Mouse (Mus musculus) cerebellum, adult 8-10 months (tissue): ENCODE results near the gene Chchd1.

Experiments used
- DNase-seq: peaks from one replicate; pipeline ENCODE4 v3.0.0; 2022

The Chchd1 gene

DNA sequence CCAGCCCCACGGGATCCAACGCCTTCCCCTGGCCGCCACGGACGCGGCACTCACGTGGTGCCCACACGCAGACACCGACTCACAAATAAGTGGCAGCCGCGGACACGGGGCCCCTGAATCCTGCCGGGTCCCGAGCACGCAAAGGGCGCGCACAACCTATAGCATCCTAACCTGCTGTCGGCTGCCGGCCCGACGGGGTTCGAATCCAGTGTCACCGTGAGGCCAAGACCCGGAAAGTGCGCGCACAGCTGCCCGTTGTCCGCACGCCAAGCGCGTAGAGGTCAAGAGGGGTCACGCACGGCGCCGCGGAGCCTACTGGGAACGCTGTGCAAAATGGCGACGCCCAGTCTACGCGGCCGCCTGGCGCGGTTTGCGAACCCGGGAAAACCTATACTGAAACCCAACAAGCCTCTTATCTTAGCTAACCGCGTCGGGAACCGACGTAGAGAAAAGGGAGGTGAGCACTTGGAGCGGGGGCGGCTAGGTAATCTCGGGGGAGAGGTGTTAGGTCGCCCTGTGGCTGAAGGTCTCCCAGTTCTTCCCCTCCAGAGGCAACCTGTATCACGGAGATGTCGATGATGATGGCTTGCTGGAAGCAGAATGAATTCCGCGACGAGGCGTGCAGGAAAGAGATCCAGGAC is at the start of gene Chchd1:
TSS of gene Chchd1 (plus strand) at position 266 of the 641 bp plus-strand sequence.
- peak; percentile 90 for DNase-seq

DNA sequence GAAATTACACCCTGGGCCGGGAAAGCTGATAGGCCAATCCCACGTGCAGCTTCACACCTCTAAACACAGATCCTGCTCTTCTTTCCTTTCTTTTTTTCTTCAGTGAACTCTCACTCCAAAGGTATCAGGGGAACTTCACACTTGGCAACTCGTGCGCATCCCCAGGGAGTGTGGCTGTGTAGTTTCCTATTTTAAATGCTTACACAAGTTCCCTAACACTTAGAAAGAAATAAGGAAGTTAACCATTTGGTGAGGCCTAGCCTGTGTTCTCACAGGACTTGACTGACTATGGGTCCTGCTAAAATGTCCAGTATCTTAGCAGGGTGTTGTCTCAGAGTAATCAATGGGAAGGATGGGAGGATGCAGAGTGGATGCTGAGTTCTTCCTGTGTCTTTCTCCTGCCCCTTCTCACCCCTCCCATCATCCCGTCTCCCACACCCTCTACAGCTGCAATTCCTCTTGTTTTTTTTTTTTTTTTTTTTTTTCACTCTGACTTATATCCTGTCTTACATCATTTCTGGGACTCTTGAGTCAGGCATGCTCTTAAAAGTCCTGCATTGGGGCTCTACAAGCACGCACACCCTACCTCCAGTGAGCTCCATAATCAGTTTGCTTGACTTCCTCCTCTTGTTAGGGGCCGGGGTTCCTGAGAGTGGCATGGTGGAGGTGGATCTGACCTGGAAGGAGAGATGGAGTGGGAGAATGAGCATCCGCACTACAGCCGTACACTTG is 48.0 kb upstream of the Chchd1 start:
- no peak for DNase-seq

DNA sequence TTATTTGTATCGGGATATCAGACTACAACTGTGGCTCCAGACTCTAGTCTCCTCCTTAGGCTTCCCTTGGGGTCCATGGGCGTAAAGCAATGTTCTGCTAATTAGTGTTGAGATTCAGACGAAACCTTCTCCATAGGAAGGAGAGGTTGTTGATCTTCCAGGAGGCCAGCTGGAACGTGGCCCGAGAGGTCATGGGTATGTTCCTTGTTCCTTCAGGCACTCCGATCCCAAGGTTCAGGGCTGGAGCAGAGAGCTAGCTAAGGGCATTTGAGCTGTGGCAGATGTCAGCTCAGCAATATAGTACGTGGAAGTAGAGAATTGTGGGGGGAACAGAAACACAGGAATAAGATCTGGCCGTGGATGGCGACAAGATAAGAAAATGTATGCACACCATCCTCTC is 47.1 kb upstream of the Chchd1 start:
- DNase-seq, result no peak

DNA sequence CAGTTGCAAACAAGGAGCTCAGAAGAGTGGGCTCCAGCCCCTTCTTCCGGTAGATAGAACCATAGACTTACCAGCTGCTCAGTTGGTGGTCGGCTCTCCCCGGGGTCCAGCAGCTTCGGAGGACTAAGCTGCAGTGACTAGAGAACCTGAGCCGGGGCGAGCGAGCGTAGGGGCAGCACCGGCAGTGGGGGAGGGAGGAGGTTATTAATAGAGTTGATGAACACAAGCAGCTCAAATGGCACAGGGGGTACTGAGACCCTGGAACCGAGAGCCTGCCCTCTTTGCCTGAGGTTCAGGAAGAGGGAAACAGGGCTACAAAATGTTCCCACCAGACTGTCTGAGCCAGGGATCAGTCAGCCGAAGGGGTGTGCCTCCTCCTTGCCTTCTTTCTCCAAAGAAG is 46.4 kb upstream of the Chchd1 start, which contains the start of gene Myoz1:
TSS of gene Myoz1 (minus strand) at position 180 of the 400 bp plus-strand sequence.
- DNase-seq, result no peak

DNA sequence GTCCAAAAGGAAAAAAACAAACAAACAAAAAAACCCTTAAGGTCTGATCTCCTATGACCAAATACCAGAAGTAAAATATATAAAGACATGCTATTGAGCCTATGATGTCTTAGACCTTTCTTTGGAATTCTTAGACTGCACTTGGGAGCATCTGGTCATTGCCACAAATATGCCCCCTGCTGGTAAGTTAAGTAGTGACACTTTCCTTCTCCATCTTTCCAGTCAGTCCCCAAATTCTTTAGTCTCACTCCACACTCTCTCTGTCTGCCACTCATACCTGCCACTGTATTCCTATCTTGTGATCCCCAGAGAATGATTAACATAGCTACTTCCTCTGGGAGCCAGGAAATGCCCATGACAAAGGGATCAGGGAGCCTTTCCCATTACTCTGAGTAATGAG is 44.5 kb upstream of the Chchd1 start:
- peak; percentile 33 for DNase-seq

DNA sequence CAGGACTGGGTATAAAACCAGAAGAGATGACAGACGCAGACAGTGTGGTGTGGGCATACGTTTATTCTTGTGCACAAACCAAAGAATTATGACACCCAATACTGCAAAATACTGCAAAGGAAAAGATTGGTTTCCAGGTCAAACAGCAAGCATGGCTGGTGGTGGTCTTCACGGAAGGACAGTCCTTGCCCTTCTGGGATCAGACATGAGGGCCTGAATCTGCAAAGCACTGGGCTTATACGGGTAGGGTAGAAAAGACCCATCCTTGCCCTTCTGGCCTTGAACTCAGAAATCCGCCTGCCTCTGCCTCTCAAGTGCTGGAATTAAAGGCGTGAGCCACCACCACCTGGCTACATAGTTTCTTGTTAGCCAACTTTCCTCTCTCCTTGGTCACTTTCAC is 43.9 kb upstream of the Chchd1 start:
- DNase-seq, result no peak

DNA sequence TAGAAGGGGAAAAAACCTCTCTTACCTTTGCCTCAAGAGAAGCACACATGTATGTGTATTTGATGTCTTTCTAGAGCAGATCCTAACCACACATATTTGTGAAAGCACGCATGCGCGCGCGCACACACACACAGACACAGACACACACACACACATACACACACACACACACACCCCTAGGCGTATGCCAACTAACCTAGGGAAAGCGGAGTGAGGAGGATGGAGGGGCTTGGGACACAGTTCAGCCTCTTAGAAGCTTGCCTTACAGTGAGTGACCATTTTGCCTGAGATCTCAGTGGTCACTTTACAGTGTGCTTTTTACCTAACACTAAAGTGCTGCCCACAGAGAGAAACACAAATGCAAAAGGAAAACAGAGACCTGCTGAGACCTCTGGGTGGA is 43.1 kb upstream of the Chchd1 start:
- DNase-seq, result no peak

DNA sequence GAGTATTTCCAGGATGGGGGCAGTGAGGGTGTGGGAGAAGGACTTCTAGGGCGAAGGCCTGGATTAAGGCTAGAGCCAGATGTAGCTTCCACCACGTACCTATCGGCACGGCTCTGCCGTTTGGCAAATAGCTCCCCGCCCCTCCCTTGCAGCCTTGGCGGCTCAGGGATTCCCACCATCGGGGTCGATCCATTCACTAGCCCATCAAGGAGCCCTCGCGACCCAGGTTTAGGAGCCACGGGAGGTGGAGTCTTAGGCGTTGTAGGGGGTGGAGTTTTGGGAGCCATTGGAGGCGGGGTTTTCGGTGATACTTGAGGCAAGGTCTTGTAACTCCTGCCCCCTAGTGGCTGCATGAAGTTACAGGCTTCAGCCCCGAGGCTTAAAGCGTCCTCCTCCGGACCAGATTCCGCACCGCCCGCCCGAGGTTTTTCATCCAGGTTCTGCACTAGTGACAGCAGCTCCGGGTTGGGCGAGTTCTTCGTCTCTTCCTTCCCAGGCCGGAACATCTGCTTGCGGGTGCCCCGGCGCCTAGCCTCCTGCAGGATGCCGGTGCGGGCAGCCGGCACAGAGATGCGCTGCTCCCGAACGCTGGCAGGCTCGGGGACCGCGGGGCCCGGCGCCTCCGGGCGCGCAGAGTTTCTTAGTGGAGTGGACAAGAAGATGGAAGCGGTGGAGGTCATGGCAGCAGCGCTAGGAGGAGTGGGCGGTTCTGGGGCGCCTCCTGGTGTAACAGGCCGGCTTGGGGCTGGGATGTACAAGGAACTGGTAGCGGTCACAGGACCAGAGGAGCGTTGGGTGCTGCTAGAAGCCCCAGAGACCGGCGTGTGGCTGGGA is 41.8 kb upstream of the Chchd1 start:
- peak; percentile 96 for DNase-seq

DNA sequence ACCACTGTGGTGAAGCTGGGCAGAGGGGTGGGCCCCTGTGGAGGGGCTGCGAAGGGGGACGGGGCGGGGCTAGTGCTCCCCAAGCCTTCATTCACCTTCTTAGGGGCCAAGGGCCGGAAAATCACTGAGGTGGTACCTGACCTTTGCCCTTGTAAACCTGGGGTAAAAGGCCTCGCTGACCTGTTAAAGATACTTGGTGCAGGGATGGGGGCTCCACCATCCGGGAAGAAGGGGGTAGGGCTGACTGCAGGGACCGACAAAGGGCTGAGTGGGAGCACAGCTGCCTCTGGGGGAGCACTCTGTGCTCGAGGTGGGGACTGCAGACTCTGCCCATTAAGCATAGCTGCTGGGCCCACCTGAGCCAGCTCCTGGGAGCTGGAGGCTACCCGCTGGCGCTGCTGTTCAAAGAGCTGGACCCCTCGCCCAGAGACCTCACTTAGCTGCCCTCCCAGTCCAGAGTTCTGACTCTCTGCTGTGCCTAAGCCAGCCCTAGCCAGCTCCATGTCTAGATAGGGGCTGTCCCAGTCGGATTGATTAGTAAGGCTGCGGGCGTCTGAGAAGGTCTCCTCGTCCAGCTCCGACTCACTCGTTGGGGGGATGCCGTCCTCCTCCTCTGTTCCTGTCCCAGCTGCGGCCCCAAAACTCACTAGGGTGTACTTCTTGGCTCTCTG is 41.0 kb upstream of the Chchd1 start:
- DNase-seq, result peak; percentile 34

DNA sequence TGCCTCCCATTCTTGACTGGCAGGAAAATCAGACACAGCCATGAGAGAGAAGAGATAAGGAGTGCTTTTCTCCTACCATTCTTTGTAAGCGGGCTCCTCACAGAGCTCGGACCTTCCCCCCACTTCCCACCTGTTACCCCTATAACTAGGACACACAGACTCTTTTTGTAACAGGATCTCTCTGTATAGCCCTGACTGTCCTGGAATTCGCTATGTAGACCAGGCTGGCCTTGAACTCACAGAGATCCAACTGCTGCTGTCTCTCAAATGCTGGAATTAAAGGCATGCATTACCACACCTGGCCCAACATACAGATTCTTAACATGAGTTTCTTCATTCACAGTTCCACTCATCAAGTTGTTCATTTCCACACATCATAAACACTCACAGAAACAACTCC is 40.1 kb upstream of the Chchd1 start:
- no peak for DNase-seq

DNA sequence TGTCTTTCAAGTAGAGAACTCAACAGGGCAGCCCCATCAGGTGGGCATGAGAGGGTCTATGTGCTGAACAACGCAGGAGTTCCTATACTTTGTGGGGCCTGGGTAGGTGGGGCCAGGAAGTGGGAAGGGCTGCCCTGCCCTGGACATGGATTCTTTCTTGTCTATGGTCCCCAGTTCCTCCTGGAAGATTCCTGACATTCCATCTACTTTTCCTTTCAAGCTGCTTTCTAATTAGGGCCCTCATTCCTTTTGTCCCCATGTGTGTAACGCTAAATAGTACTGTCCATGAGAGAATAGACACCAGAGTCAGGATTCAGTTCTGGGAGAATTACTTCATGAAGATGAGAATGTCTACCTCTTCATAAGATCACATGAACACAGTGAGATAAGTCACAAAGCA is 39.2 kb upstream of the Chchd1 start:
- DNase-seq, result no peak

DNA sequence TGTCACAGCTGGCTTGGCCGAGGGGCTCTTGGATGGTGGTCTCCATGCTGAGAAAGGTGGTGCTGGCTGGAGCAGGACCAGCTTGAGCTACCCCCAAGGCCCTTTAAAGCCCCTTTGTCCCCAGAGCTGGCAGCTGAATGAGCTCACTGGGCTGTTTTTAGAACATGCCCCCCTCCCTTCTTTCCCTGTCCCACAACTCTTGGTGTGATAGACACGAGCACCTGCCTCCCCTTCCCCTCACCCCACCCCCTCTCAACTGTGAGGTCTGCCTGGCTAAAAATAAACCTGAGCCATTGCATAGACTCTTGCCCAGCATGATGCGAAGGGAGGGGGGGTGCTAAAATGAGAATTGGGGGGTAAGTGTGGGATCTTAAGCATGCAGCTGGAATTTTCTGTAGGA is 38.4 kb upstream of the Chchd1 start:
- no peak for DNase-seq

DNA sequence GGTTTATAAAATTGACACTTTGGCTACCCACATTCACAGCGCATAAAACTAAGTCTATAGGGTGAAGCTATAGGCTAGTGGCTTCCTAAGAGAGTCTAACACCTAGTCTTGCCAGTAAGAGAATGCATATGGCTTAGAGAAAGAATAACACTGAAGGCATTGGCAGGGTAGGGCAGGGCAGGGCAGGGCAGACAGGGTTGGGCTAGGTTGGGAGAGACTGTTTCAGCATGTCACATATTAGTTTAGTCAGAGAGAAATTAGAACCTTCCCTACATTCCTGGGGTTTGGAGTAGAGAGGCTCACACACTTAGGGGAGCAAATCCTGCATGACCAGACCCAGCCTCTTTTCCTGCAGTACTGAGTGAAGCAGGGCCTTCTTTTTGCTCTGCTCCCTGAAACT is 35.3 kb upstream of the Chchd1 start:
- no peak for DNase-seq

DNA sequence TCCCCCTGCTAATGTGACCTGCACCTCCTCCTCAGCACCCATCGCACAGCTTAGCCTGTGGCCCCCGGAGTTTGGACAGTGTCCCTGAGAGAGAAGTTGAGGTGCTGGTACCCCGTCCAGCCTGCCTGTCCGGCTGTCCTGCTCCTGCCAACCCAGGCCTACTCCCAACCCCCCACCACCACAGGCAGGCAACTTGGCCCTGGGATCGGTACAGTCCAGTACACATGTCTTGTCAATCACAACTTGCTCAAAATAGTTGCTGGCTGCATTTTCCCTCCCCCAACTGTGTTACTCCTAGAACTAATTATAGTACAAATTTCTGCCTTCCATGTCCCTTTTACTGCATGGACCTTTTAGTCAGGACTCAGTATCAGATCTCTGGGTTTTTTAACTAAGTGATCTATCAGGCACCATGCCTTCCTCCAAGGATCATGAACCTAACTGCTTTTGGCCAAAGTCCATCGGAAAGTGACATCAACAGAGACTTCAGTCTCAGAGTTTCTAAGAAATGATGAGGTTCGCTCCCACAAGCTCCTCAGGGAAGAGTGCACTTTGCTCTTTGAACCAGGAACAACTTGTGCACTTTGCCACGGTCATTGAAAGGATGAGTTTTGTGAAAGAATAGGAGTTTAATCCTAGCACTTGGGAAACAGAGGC is 34.5 kb upstream of the Chchd1 start, which contains the start of gene Synpo2l:
TSS of gene Synpo2l (minus strand) at position 201 of the 657 bp plus-strand sequence.
- no peak for DNase-seq

DNA sequence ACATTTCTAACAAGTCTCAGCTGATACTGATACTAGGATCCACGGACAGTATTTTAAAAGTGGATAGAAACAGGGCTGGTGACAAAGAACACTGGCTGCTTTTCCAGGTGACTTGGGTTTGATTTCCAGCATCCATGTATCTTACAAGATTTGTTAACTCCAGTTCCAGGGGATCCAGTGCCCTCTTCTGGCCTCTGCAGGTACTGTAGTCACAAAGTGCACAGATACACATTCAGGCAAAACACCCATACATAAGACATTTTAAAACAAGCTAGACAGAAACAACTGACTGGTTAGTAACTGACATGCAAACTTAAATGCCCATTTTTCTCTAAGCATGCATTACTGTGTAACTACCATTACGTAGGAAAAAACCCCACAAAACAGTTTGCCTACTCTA is 29.8 kb upstream of the Chchd1 start:
- DNase-seq, result peak; percentile 36

DNA sequence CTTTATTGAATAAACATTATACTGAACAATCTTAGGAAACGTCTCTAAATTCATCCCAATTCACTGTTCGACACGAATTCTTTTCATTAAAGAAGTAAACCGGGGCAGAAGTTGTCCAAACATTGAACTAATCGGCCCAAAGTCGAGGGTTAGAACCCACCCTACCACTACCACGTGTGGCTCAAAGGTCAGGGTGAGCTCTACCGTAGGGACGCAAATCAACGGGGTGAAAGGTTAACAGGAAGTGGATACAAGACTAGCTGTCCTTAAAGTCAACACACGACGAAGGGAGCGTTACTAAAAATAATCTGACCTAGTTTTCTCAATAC is 29.1 kb upstream of the Chchd1 start:
- no peak for DNase-seq

DNA sequence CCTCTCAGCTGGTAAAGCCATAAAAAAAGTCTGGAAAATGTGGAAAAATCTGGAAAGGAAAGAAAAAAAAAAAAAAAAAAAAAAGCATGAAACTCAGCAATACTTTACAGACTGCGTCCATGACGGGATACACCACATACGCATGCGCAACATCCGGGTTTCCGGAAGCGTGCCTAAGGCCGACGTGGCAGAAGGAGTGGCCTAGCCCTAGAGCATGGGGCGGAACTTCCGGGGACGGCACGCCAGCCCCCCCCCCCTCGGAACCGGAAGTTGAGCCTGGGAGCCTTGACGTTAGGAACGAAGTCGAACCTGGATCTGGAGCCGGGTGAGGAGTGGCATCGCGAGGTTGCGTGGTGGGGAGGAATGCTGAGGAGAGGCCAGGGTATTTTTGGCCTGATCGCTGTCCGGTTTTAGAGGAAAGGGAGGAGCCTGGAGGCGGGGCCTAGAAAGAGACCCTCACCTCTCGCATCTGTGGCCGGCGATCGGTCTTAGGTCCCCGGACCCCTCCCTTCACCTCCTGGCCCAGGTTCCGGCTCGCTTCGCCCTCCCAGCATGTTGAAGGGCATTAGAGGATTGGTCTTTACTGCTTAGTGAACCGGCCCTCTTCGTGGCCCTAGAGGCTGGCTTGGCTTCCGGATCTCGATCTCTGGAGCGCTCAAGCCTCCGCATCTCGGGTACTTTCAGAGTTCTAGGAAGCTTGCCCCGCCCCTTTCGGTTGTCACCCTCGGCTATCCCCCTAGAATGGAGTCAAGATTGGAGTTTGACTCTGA is 28.6 kb upstream of the Chchd1 start, which contains the start of gene Sec24c:
TSS of gene Sec24c (plus strand) at position 245 of the 770 bp plus-strand sequence.
- peak; percentile 95 for DNase-seq

DNA sequence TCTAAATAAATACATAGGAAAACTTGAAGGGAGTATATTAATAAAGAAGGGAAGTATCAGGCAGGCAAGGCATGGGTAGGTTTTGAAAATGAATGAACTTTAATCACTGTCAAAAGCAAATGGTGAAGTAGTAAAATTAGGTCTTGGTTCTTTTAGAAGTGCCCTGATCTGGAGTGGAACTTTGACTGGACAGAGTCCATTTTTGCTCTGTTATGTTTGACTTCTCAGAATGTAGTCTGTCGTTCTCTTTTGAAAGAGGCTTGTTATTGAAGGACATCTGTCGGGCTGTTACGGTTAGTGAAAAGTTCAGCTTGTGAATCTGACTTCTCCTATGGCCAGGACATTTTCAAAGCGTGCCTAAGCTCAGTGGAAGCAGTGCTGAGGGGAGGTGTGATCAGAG is 24.9 kb upstream of the Chchd1 start:
- no peak for DNase-seq

DNA sequence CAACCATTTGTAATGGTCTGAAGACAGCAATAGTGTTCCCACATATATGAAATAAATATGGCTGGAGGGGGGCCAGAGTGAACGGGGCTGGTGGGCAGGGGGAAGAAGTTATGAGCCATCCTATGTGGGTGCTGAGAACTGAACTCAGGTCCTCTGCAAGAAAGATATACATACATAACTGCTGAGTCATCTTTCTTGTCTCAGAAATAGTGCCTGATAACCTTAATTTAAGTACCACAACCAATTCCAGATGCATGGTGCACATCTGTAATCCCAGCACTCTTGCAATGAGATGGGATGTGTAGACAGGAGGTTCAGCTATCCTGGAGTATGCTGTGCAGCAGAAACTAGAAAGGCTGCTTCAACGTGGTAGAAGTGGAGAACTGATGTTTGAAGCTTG is 21.1 kb upstream of the Chchd1 start:
- DNase-seq, result no peak

DNA sequence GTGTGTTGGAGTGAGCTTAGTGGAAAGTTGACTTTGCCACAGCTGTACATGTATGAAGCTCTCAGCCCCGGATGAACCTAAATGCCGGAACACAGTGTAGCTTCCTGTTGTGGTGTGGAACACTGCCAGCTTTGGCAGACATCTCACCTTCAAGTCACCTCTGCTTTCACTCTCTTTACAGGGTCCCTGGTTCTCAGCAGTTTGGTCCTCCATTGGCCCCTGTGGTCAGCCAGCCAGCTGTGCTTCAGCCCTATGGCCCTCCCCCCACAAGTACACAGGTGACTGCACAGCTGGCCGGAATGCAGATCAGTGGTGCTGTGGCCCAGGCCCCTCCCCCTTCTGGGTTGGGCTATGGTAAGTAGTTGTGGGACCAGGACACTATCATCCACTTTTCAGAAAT is 20.3 kb upstream of the Chchd1 start:
- no peak for DNase-seq

DNA sequence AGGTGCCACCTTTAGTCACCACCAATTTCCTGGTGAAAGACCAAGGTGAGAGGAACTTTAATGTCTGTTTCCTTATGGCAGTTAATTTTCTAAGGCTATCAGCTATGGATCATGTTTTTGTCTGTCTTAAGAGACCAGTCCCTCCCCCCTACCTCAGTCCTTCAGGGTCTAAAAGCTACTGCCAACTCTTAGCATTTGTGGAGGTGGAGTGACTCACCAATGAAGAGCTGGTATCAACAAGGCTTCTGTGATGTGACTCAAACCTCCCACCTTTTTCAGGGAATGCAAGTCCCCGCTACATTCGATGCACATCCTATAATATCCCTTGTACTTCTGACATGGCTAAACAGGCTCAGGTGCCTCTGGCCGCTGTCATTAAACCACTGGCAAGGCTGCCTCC is 16.2 kb upstream of the Chchd1 start:
- no peak for DNase-seq

DNA sequence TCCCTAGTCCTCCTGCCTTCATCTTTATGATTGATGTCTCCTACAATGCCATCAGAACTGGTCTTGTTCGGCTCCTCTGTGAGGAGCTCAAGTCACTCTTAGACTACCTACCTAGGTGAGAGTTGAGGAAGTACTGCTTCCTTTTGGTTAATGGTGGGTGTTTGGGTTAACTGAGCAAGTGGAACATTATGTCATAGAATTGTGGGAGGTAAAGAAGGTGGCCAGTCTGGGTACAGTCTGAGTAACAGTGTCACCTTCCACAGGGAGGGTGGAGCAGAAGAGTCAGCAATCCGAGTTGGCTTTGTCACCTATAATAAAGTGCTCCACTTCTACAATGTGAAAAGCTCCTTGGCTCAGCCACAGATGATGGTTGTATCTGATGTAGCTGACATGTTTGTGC is 13.8 kb upstream of the Chchd1 start:
- DNase-seq, result no peak
